Mouse (Mus musculus): ENCODE measurements around the gene Serpina5. TPM values are rescaled to one million over a fixed set of nuclear protein-coding genes. Genes with fewer than 3 reads are reported as not detected.
"Not testable (repeated sequence)": the region's sequence is repeated elsewhere in the genome, so short reads cannot be mapped to it uniquely, and the experiment has no call there.

Serpina5 gene
- polyA plus RNA-seq, 1 experiment from 2014 or later, result not detected

- Histone ChIP-seq H3K27ac (replicated peaks; ENCODE audit: low read depth, low read length) (no peak overlapping the region), H3K4me3 (replicated peaks; ENCODE audit: low read depth, low read length) (no peak overlapping the region), H3K4me1 (ENCODE audit: control insufficient read depth, insufficient read depth, low read length) (no peaks in the 10 kb centered on the region), H3K9me3 (ENCODE audit: control insufficient read depth, low read length) (no peaks in the 10 kb centered on the region), H3K27me3 (ENCODE audit: control insufficient read depth, insufficient read depth, low read length) (no peaks in the 10 kb centered on the region), H3K36me3 (ENCODE audit: control insufficient read depth, insufficient read depth, low read length) (no peaks in the 10 kb centered on the region), H3K4me2 (ENCODE audit: low read length) (no peak overlapping the region), H3K9ac (replicated peaks; ENCODE audit: low read length) (no peak overlapping the region)
- 81% methylated on average over 2 of the region's 2 CpGs for WGBS
- no peak for ATAC-seq (ENCODE audit: low FRiP score, low TSS enrichment)
- DNase-seq, result no peak
Observed at GRCm38 (mm10) chr12:104108507-104108906, 7.6 kb downstream of the Serpina5 start.

- not testable (repeated sequence) for H3K9me3 ChIP-seq (ENCODE audit: control insufficient read depth, low read length); H3K27ac ChIP-seq (replicated peaks; ENCODE audit: low read depth, low read length); H3K36me3 ChIP-seq (ENCODE audit: control insufficient read depth, insufficient read depth, low read length); H3K9ac ChIP-seq (replicated peaks; ENCODE audit: low read length); ATAC-seq (ENCODE audit: low FRiP score, low TSS enrichment); H3K4me3 ChIP-seq (replicated peaks; ENCODE audit: low read depth, low read length); H3K4me1 ChIP-seq (ENCODE audit: control insufficient read depth, insufficient read depth, low read length); DNase-seq; H3K27me3 ChIP-seq (ENCODE audit: control insufficient read depth, insufficient read depth, low read length); H3K4me2 ChIP-seq (ENCODE audit: low read length)
- WGBS, result 90% methylated on average over 11 of the region's 11 CpGs
Observed at GRCm38 (mm10) chr12:104112333-104112732, 11.4 kb downstream of the Serpina5 start, which contains the start of gene Serpina3a. Serpina3a (plus strand) TSS chr12:104112724.

GRCm38 (mm10) chr12:104114921-104115579, 14.1 kb downstream of the Serpina5 start:
- Histone ChIP-seq H3K9ac (replicated peaks; ENCODE audit: low read length) (no peak overlapping the region), H3K9me3 (ENCODE audit: control insufficient read depth, low read length) (no peaks in the 10 kb centered on the region), H3K27ac (replicated peaks; ENCODE audit: low read depth, low read length) (no peak overlapping the region), H3K4me3 (replicated peaks; ENCODE audit: low read depth, low read length) (no peak overlapping the region), H3K4me2 (ENCODE audit: low read length) (no peak overlapping the region), H3K36me3 (ENCODE audit: control insufficient read depth, insufficient read depth, low read length) (no peaks in the 10 kb centered on the region), H3K4me1 (ENCODE audit: control insufficient read depth, insufficient read depth, low read length) (no peaks in the 10 kb centered on the region), H3K27me3 (ENCODE audit: control insufficient read depth, insufficient read depth, low read length) (no peaks in the 10 kb centered on the region)
- DNase-seq (peak; percentile 1), ATAC-seq (ENCODE audit: low FRiP score, low TSS enrichment) (no peak)
- 65% methylated on average over 3 of the region's 3 CpGs for WGBS

DNA sequence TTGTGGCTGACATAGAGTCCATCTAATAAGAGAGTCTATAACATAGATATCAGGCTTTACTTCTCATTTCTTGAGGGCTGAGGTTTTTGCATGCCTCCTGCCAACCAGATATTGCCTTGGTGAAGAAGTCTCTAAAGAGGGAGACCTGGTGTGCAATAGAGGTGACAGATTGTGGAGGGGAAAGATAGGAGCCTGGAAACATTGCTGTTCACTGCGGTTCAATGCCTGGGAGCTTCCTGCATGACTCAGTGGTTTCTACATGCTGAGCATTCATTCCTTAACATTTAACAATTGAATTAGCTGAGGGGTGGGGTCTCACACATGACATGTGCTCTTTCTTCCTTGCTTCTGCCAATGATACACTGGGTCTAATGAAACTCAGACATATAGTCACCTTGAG, 22.2 kb downstream of the Serpina5 start:
- Histone ChIP-seq H3K36me3 (ENCODE audit: control insufficient read depth, insufficient read depth, low read length) (no peaks in the 10 kb centered on the region), H3K27ac (replicated peaks; ENCODE audit: low read depth, low read length) (no peak overlapping the region), H3K9ac (replicated peaks; ENCODE audit: low read length) (no peak overlapping the region), H3K4me3 (replicated peaks; ENCODE audit: low read depth, low read length) (no peak overlapping the region), H3K9me3 (ENCODE audit: control insufficient read depth, low read length) (no peaks in the 10 kb centered on the region), H3K4me2 (ENCODE audit: low read length) (no peak overlapping the region), H3K27me3 (ENCODE audit: control insufficient read depth, insufficient read depth, low read length) (no peaks in the 10 kb centered on the region), H3K4me1 (ENCODE audit: control insufficient read depth, insufficient read depth, low read length) (no peaks in the 10 kb centered on the region)
- DNase-seq (no peak), ATAC-seq (ENCODE audit: low FRiP score, low TSS enrichment) (no peak)
- WGBS, result 83% methylated on average over 1 of the region's 1 CpGs

- Histone ChIP-seq H3K4me2 (ENCODE audit: low read length) (no peak overlapping the region), H3K4me3 (replicated peaks; ENCODE audit: low read depth, low read length) (no peak overlapping the region), H3K27ac (replicated peaks; ENCODE audit: low read depth, low read length) (no peak overlapping the region), H3K9me3 (ENCODE audit: control insufficient read depth, low read length) (no peaks in the 10 kb centered on the region), H3K4me1 (ENCODE audit: control insufficient read depth, insufficient read depth, low read length) (no peaks in the 10 kb centered on the region), H3K27me3 (ENCODE audit: control insufficient read depth, insufficient read depth, low read length) (no peaks in the 10 kb centered on the region), H3K36me3 (ENCODE audit: control insufficient read depth, insufficient read depth, low read length) (no peaks in the 10 kb centered on the region), H3K9ac (replicated peaks; ENCODE audit: low read length) (no peak overlapping the region)
- ATAC-seq (ENCODE audit: low FRiP score, low TSS enrichment) (no peak), DNase-seq (no peak)
- 83% methylated on average over 2 of the region's 2 CpGs for WGBS
Observed at GRCm38 (mm10) chr12:104123996-104124395, 23.1 kb downstream of the Serpina5 start.

GRCm38 (mm10) chr12:104125021-104125560, 24.2 kb downstream of the Serpina5 start:
- H3K9me3 ChIP-seq (ENCODE audit: control insufficient read depth, low read length), result no peaks in the 10 kb centered on the region
- H3K9ac ChIP-seq (replicated peaks; ENCODE audit: low read length), result no peak overlapping the region
- ATAC-seq (ENCODE audit: low FRiP score, low TSS enrichment) (no peak), DNase-seq (no peak)
- 88% methylated on average over 5 of the region's 5 CpGs for WGBS
- no peaks in the 10 kb centered on the region for H3K27me3 ChIP-seq (ENCODE audit: control insufficient read depth, insufficient read depth, low read length)
- H3K27ac ChIP-seq (replicated peaks; ENCODE audit: low read depth, low read length), result no peak overlapping the region
- no peaks in the 10 kb centered on the region for H3K4me1 ChIP-seq (ENCODE audit: control insufficient read depth, insufficient read depth, low read length)
- no peaks in the 10 kb centered on the region for H3K36me3 ChIP-seq (ENCODE audit: control insufficient read depth, insufficient read depth, low read length)
- H3K4me3 ChIP-seq (replicated peaks; ENCODE audit: low read depth, low read length), result no peak overlapping the region
- no peak overlapping the region for H3K4me2 ChIP-seq (ENCODE audit: low read length)

- Histone ChIP-seq H3K27me3 (ENCODE audit: control insufficient read depth, insufficient read depth, low read length) (no peaks in the 10 kb centered on the region), H3K9ac (replicated peaks; ENCODE audit: low read length) (no peak within 1 kb of the TSS)
- WGBS, result 91% methylated on average over 5 of the region's 5 CpGs
Observed at GRCm38 (mm10) chr12:104127696-104128095, 26.8 kb downstream of the Serpina5 start, which contains the start of gene Serpina3b. Serpina3b (plus strand) TSS chr12:104127996.

DNA sequence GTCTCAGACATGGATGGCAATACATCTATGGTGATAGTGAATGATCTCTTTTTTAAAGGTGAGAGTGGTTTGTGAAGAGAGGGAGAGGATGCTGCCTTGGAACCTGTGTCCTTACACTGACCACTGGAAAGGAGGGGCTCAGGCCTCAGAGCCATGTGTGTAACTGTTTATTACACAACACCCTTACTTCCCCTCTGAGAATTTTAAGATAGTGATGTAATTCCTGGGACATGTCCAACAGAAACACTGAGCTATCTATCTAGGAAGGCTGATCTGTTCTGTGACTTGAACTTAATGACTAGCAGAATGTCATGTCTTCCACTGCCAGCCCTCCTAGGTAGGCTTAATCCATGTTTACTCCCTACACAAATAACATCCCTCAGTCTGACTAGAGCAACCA, 30.1 kb downstream of the Serpina5 start:
- Histone ChIP-seq H3K36me3 (ENCODE audit: control insufficient read depth, insufficient read depth, low read length) (no peaks in the 10 kb centered on the region), H3K9ac (replicated peaks; ENCODE audit: low read length) (no peak overlapping the region), H3K4me3 (replicated peaks; ENCODE audit: low read depth, low read length) (no peak overlapping the region), H3K27me3 (ENCODE audit: control insufficient read depth, insufficient read depth, low read length) (no peaks in the 10 kb centered on the region), H3K4me1 (ENCODE audit: control insufficient read depth, insufficient read depth, low read length) (no peaks in the 10 kb centered on the region), H3K27ac (replicated peaks; ENCODE audit: low read depth, low read length) (no peak overlapping the region), H3K9me3 (ENCODE audit: control insufficient read depth, low read length) (no peaks in the 10 kb centered on the region), H3K4me2 (ENCODE audit: low read length) (no peak overlapping the region)
- ATAC-seq (ENCODE audit: low FRiP score, low TSS enrichment), result no peak
- DNase-seq, result no peak

More at GRCm38 (mm10) chr12:104127696-104128095, 26.8 kb downstream of the Serpina5 start, which contains the start of gene Serpina3b:
- ATAC-seq (ENCODE audit: low FRiP score, low TSS enrichment) (no peak), DNase-seq (no peak)
- Histone ChIP-seq H3K9me3 (ENCODE audit: control insufficient read depth, low read length) (no peaks in the 10 kb centered on the region), H3K4me3 (replicated peaks; ENCODE audit: low read depth, low read length) (no peak within 1 kb of the TSS), H3K4me2 (ENCODE audit: low read length) (no peak within 1 kb of the TSS), H3K27ac (replicated peaks; ENCODE audit: low read depth, low read length) (no peak within 1 kb of the TSS), H3K4me1 (ENCODE audit: control insufficient read depth, insufficient read depth, low read length) (no peaks in the 10 kb centered on the region), H3K36me3 (ENCODE audit: control insufficient read depth, insufficient read depth, low read length) (no peaks in the 10 kb centered on the region)

DNA sequence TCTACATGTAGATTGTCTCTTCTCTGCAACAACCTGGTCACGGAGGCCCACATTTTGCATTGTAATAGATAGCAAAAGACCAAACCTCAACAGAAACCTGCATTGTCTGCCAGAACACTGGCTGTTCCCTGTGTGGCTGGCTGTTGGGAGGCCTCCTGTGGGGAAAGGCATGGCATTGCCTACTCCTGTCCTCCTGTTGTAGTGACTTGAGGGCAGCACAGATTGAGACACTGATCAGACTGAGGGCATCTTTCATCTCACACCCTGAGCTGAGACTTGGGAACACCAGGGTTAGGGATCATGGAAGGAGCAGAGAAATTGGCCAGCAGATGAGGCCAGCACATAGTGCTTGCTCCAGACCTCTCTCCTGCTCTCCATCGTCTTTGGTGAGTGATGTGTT, 37.3 kb downstream of the Serpina5 start:
- WGBS, result 82% methylated on average over 2 of the region's 2 CpGs
- ATAC-seq (ENCODE audit: low FRiP score, low TSS enrichment), result no peak

More for the DNA sequence above, 37.3 kb downstream of the Serpina5 start:
- Histone ChIP-seq H3K9me3 (ENCODE audit: control insufficient read depth, low read length) (no peaks in the 10 kb centered on the region), H3K36me3 (ENCODE audit: control insufficient read depth, insufficient read depth, low read length) (no peaks in the 10 kb centered on the region), H3K4me1 (ENCODE audit: control insufficient read depth, insufficient read depth, low read length) (no peaks in the 10 kb centered on the region), H3K27ac (replicated peaks; ENCODE audit: low read depth, low read length) (no peak overlapping the region), H3K9ac (replicated peaks; ENCODE audit: low read length) (no peak overlapping the region), H3K27me3 (ENCODE audit: control insufficient read depth, insufficient read depth, low read length) (no peaks in the 10 kb centered on the region), H3K4me2 (ENCODE audit: low read length) (no peak overlapping the region), H3K4me3 (replicated peaks; ENCODE audit: low read depth, low read length) (no peak overlapping the region)
- no peak for DNase-seq

All from midbrain, embryonic 14.5 days (tissue).